Mouse (Mus musculus): ENCODE measurements around the gene Pced1b.

GRCm38 (mm10) chr15:97369144-97369543 lies 122.2 kb downstream of the Pced1b start:
- no peak for TF ChIP-seq CTCF (IDR thresholded peaks at IDR 0.05; ENCODE audit: control insufficient read depth, insufficient read depth, insufficient replicate concordance, low read depth, low read length)
- no peak for TF ChIP-seq POLR2A (IDR thresholded peaks at IDR 0.05; ENCODE audit: control insufficient read depth, low read depth, low read length)

Data from testis, adult 2 months (tissue).